Mouse (Mus musculus) lung, adult 2 months (tissue): ENCODE results near the gene Erbb2. TPM values are rescaled to one million over a fixed set of nuclear protein-coding genes. Genes with fewer than 3 reads are reported as not detected.
A peak's percentile ranks its signal among the peaks of the same experiment; 100 is the strongest.

Experiments used
- DNase-seq: peaks from one replicate; pipeline ENCODE4 v3.0.0; 2022
- H3K4me1 ChIP-seq: fragments of 200-500 bp; 2 replicates; pipeline ENCODE4 v1.6.1; 2011; ENCODE audit warnings: low read length; ENCODE audit not compliant: control insufficient read depth, insufficient read depth
- H3K4me3 ChIP-seq: fragments of 200-500 bp; replicated peaks from 2 replicates; pipeline ENCODE3; 2011; ENCODE audit warnings: low read depth, mild to moderate bottlenecking, control low read depth, low read length; ENCODE audit errors: extremely low read depth
- CTCF ChIP-seq: fragments of 200-500 bp; IDR thresholded peaks from 2 replicates; pipeline ENCODE4 v1.5.1; 2011; ENCODE audit warnings: mild to moderate bottlenecking, low read length, control low read depth; ENCODE audit not compliant: insufficient read depth
- POLR2A ChIP-seq: fragments of 200-500 bp; IDR thresholded peaks from 2 replicates; pipeline ENCODE4 v1.6.1; 2011; ENCODE audit warnings: low read depth, mild to moderate bottlenecking, control low read depth, low read length, borderline replicate concordance; ENCODE audit errors: extremely low read depth
- WGBS: fragments of 180-500 bp; shearing (Covaris S2); methylation state at CpG from one replicate; pipeline ENCODE4 v1.1.7; 2018; 5-methylcytosine and 5-hydroxymethylcytosine counted together
- polyA plus RNA-seq: library from polyadenylated mRNA; depleted of rRNA; stranded (reverse); fragments of >200 nt; gene quantifications from 2 replicates; pipeline ENCODE4 v1.2.3, GENCODE M21; 2012

Gene Erbb2
- polyA plus RNA-seq, 1 experiment, result 33.8 TPM

DNA sequence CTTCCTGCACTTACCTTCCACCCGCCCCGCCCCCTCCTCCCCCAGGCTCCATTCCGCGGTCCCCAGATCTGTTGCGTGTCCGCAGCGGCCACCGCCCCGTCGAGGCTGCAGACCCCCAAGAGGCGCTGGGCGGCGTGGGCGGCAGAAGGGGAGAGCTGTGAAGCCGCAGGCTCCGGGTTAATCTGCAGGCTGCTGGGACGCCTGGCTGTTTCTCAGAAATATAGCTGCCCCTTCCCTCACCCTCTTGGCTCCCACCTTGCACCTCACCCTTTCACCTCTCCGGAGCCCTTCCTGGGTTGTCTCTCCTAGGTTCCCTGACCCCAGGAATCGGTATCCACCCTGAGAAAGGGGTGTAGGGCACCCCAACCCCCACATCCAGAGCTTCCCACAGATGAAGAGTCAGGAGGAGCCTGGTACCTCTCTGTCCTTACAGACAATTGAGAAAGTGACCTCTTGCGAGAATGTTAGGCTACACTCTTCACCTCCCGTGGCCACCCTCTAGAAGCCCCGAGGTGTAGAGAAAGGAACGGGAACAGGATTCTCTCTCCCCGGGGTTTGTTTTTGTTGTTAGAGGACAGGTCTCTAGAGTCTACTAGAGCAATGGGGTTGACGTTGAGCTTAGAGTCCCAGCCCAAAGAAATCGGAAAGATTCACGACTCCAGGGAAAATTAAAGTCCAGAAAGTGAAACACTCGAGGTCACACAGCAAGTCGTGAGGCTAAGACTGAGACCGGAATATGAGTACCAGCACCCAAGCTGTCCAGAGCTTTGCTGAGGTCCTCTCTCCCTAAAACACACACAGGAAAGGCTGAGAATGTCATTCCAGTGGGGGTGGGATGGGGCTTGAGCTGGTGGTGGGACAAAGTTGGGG, 46.1 kb downstream of the Erbb2 start:
- no peak for TF ChIP-seq POLR2A
- 3% methylated on average over 30 of the region's 30 CpGs for WGBS
- peak overlapping the region; percentile 72 for H3K4me3 ChIP-seq
- no peaks in the 10 kb centered on the region; the same call in 1 of the 2 replicates for H3K4me1 ChIP-seq
- no peak for DNase-seq

DNA sequence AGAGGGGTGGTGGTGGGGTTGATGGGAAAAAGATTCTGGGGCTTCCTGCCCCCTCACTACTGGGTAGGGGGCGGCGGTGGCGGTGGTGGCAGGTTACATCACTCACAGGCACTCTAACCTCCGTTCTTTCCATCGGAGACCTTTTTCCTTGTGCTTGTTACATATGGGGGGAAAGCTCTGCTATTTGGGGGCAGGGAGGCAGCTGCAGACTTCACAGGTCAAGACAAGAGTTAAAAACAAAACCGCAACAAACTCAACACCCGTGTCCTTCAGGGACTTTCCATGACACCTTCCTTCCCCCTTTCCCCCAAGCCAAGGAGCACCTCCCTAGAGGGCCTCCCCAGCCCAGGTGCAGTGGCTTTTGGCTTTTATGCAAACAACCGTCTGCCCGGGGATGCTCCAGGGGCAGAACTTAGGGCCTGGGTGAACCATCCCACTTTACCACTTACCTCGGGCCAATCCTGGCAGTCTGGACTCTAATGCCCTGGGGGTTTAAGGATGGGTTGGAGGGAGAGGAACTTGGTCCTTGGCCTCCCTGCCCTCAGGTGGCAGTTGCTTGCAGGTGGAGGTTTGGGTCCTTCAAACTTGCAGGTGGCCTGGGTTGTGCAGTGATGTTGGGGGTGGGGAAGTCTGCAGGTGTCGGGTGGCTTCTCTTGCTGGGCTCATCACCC, 46.9 kb downstream of the Erbb2 start:
- no peak overlapping the region for H3K4me3 ChIP-seq
- TF ChIP-seq CTCF (no peak), POLR2A (no peak)
- DNase-seq, result no peak
- 23% methylated on average over 11 of the region's 11 CpGs for WGBS
- no peaks in the 10 kb centered on the region; the same call in 1 of the 2 replicates for H3K4me1 ChIP-seq

DNA sequence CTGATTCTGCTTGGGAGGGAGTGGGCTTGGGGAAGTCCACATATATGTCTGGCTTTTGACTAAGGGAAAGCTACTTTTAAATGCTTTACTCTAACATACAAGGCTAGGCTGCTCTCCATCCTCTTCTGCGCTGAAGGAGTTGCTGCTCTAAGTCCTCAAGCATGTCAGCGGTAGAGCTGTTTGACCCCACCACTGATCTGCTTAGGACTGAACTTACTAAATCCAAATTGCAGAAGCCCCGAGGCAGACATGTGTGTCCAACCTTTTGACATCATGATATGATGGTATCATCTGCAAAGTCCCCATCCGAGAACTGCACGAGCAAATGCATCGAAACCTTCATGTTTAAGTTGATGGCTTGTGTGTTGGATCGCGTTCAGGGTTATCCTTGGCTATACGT, 47.6 kb downstream of the Erbb2 start:
- no peaks in the 10 kb centered on the region; the same call in 1 of the 2 replicates for H3K4me1 ChIP-seq
- WGBS, result 78% methylated on average over 9 of the region's 9 CpGs
- TF ChIP-seq CTCF (no peak), POLR2A (no peak)
- no peak overlapping the region for H3K4me3 ChIP-seq
- DNase-seq, result no peak

DNA sequence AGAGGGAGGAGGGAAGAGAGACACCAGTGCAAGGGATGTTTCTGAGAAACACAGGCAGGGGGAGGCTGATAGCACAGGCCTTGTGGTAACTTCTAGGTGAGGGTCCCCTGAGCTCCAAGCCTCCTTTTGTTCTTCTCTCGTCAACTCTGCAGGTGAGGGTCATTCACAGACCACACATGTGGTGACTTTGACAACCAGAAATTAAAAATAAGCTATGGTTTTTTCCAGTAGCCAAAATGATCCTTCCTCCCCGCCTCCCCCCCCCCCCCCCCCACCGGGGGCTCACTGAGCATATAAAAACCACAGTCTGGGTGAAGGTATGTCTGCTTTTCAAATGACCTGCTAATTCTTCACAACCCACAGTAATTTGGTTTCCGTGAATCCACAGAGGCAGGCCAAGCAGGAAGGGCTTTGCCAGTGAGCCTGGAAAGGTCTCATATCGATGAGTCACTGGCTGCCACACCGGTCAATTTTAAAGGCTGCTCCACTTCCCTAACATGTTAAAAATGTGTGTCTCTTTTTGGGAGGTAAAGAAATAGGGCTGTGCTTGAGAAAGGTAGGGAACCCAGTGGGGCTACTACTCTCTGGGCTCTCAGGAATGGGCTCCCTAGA, 48.9 kb downstream of the Erbb2 start:
- no peak overlapping the region for H3K4me3 ChIP-seq
- DNase-seq, result no peak
- no peak for TF ChIP-seq POLR2A
- TF ChIP-seq CTCF, result no peak
- 42% methylated on average over 6 of the region's 6 CpGs for WGBS
- no peaks in the 10 kb centered on the region; the same call in 1 of the 2 replicates for H3K4me1 ChIP-seq

DNA sequence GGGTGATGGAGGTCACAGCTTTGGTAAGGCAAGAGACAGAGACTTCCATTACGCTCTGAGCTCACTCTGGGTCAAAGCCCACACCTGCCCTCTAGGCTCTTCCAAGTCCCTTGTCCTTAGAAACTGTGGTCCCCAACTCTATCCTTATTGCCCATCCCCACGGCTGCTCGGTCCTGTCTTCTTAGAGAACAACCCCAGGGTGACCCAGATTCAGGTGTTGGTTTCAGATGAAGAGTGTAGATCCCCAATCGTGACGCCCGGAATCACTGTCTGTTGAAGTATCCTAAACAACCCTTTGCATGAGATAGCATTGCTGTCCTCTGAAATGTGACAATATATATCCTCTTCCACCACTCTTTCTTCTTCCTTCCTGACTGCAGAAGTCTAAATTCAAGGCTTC, 50.0 kb downstream of the Erbb2 start:
- WGBS, result 82% methylated on average over 6 of the region's 6 CpGs

DNA sequence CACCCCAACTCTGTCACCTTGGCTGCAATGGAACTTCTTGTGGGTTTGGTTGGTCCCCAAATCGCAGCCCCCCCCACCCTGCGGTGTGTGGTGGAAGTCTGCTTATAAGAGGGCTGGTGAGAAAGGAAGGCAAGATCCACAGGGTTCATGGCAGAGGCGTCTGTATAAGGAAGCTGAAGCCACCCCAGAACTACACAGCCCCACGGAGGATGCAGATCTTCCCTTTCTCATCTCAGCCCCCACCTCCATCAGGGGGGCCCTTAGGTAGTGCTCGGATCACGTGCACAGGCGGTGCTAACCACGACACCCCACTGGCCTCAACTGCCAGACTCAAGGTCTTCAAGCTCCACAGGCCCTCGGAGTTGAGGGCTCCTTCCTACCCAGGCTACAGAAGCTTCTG, 51.6 kb downstream of the Erbb2 start:
- 68% methylated on average over 9 of the region's 9 CpGs for WGBS
- DNase-seq, result no peak
- no peak overlapping the region for H3K4me3 ChIP-seq
- no peaks in the 10 kb centered on the region for H3K4me1 ChIP-seq
- TF ChIP-seq CTCF, result no peak
- TF ChIP-seq POLR2A, result no peak

More for the DNA sequence above, 50.0 kb downstream of the Erbb2 start:
- Histone ChIP-seq H3K4me1 (no peaks in the 10 kb centered on the region; the same call in 1 of the 2 replicates), H3K4me3 (no peak overlapping the region)
- DNase-seq, result no peak
- no peak for TF ChIP-seq POLR2A
- no peak for TF ChIP-seq CTCF

DNA sequence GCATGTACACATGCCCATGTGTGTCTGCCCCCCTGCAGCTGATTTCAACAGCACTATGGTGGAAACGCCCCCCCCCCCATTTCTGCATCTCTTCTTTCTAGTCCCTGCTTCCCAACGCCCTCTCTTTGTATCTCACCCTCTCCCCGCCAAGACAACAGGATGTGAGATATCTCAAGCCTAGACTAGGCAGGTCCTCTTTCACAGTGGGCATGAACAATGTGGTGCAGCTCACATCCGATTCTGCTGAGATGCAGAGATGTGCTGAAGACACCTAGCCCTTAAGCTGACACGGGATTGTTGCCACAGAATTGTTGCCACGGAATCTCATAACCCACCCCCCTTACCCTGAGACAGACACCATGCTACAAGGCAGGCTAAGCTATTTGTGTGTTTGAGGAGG, 52.2 kb downstream of the Erbb2 start:
- H3K4me3 ChIP-seq, result no peak overlapping the region
- WGBS, result 62% methylated on average over 6 of the region's 6 CpGs
- H3K4me1 ChIP-seq, result no peaks in the 10 kb centered on the region
- TF ChIP-seq CTCF (no peak), POLR2A (no peak)
- no peak for DNase-seq

DNA sequence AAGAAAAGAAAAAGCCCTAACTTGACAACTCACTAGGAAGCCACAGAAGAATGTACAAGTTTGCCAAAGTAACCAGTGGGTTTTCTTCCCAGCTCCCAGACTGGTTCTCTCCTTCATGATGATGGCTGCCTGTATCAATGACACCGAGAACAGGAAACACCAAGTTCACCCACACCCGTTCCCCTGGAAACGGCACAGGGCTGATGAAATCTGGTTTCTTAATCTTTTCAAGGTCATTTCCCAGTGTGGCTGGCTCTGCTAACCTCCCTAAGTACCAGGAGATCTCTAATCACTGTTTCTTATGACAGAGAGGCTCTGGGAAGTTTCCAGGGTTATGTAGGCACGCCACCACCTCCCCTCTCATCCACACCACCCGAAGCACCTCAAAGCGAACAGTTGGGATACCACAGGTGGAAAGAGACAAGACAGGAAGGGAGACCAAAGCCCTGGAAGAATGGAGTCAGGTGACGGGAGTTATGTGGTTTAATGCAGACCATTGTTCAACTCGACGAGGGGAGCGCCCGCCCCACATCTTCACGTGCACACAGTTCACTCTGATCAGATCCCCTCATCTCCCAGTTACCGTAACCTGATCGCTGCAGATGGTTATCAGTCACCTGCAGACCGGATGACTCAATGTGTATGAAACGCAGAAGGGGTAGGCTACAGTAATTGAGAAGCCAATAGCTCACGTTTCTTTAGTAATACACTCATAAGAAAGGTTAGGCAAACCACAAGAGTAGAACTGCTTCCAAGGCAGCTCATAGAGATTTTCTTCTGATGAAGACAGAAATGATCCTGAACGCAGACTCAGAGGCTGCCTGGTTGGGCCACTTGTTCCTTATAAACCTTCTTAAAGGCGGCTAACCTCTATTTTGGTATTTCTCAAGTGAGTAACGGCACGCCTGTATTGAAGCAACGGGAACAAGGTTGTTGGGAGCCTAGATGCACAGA, 57.8 kb downstream of the Erbb2 start:
- no peak for TF ChIP-seq CTCF
- no peak for TF ChIP-seq POLR2A
- WGBS, result 52% methylated on average over 22 of the region's 22 CpGs
- no peak for DNase-seq
- Histone ChIP-seq H3K4me1 (no peaks in the 10 kb centered on the region), H3K4me3 (no peak overlapping the region)

DNA sequence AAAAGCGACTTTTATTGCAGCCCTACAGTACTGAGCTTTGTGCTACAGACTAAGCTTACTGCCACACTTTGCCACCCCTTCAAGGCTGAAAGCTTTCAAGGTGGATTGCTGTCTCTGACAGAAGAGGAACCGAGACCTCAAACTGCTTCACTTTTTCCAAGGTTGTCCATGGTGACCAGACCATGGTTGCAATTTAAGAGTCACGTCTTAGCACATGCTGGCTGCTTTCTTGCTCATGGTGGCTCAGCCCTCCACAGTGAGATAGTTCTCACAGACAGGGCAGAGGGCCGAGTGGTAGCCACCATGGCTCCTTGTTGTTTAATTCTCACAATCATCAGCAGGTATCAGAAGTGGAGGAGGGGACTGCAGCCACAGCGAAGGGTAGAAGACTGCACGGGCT, 58.5 kb downstream of the Erbb2 start:
- TF ChIP-seq POLR2A, result no peak
- TF ChIP-seq CTCF, result no peak
- Histone ChIP-seq H3K4me3 (no peak overlapping the region), H3K4me1 (no peaks in the 10 kb centered on the region)
- 65% methylated on average over 6 of the region's 6 CpGs for WGBS
- DNase-seq, result no peak
